Mouse (Mus musculus) intestine, embryonic 15.5 days (tissue): Measurements from ENCODE around the gene Leng9. TPM values are rescaled to one million over a fixed set of nuclear protein-coding genes. Genes with fewer than 3 reads are reported as not detected.

Experiments
- ATAC-seq: fragments of 200-750 bp; cut with Nextera tagmentation; 2 replicates; pipeline ENCODE4 v1.8.0; 2017; ENCODE audit warnings: moderate TSS enrichment, moderate library complexity
- H3K27ac ChIP-seq: fragments of 300-500 bp; sonication (generic); 2 replicates; pipeline ENCODE4 v1.5.1; 2015; ENCODE audit warnings: mild to moderate bottlenecking, inconsistent platforms
- H3K27me3 ChIP-seq: fragments of 300-500 bp; sonication (generic); replicated peaks from 2 replicates; pipeline ENCODE4 v1.6.1; 2015; ENCODE audit warnings: inconsistent platforms
- H3K36me3 ChIP-seq: fragments of 300-500 bp; sonication (generic); 2 replicates; pipeline ENCODE4 v1.6.1; 2015; ENCODE audit warnings: inconsistent platforms
- H3K4me1 ChIP-seq: fragments of 300-500 bp; sonication (generic); replicated peaks from 2 replicates; pipeline ENCODE4 v1.6.1; 2015; ENCODE audit warnings: inconsistent platforms
- H3K4me2 ChIP-seq: fragments of 300-500 bp; sonication (generic); replicated peaks from 2 replicates; pipeline ENCODE4 v1.6.1; 2015; ENCODE audit warnings: mild to moderate bottlenecking, inconsistent platforms
- H3K4me3 ChIP-seq: fragments of 300-500 bp; sonication (generic); replicated peaks from 2 replicates; pipeline ENCODE4 v1.5.1; 2015; ENCODE audit warnings: inconsistent platforms
- H3K9ac ChIP-seq: fragments of 300-500 bp; sonication (generic); 2 replicates; pipeline ENCODE4 v1.6.1; 2015; ENCODE audit warnings: inconsistent platforms
- H3K9me3 ChIP-seq: fragments of 300-500 bp; sonication (generic); 2 replicates; pipeline ENCODE4 v1.6.1; 2016; ENCODE audit warnings: inconsistent platforms
- WGBS: fragments of 180-500 bp; shearing (Covaris S2); methylation state at CpG from one replicate; pipeline ENCODE4 v1.1.7; 2015; 5-methylcytosine and 5-hydroxymethylcytosine counted together
- polyA plus RNA-seq: library from polyadenylated mRNA; unstranded; fragments of >200 nt; fragmentation: Nextera tagmentation; extraction: Ambion mirVana; gene quantifications from 2 replicates; pipeline ENCODE4 v1.2.1, GENCODE M21; 2015

Leng9 gene
- polyA plus RNA-seq, 1 experiment from 2014 or later = 4.5 TPM

DNA sequence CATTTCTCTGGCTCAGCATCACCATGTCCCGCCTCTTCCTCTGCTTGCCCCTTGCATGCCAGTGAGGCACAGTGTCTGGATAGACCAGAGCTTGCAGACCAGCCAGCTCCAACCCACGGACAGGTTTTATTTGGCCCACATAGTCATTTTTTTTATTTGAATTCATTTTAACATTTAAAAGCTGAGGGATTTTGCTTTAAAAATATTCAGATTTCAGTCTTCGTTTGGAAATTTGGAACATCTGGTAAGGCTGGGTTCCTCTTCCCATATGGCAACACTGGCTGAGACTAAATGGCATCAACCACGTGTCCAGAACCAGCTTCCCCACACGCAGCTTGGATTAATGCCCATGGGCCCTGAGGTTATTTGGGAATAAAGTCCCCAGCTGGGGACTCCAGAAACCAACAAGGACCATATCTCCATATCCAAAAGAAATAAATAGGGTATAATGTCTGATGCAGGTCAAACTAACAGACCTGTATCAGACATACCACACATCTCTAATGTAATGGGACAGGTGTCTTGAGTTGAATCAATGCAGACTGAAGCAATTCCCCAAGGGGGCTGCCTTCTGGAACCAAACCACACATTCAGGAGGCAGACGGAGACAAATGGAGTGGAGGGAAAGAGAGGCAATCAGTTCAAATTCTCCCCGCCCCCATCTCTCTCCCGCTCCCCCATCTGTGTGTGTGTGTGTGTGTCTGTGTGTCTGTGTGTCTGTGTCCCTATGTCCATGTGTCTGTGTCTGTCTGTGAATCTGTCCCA, 32.9 kb downstream of the Leng9 start:
- Histone ChIP-seq H3K36me3 (no peaks in the 10 kb centered on the region), H3K4me1 (peaks cover 4% of the 10 kb centered on the region), H3K27ac (no peak overlapping the region), H3K4me2 (no peak overlapping the region), H3K9ac (no peak overlapping the region), H3K4me3 (no peak overlapping the region), H3K27me3 (peaks cover 18% of the 10 kb centered on the region), H3K9me3 (no peaks in the 10 kb centered on the region)
- 71% methylated on average over 8 of the region's 8 CpGs for WGBS
- no peak for ATAC-seq

DNA sequence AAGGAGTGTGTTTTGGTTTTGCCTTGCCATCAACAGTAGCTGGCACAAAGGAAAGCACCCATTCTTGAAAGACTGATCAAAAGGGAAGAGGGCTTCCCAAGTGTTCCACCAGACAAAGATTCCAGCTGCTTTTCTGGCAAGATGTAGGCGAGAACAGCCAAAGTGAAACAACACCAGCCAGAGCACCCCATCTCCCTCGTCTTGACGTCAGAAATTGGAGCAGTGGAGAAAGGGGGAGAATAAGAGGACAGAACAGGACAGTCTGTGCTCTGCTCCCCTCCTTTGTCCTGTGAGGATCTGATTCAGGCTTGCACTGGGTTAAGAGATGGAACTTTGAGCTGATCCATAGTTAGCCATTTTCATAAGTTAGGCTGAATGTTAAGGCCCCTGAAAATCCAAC, 38.4 kb downstream of the Leng9 start:
- no peak for ATAC-seq
- 54% methylated on average over 3 of the region's 3 CpGs for WGBS

DNA sequence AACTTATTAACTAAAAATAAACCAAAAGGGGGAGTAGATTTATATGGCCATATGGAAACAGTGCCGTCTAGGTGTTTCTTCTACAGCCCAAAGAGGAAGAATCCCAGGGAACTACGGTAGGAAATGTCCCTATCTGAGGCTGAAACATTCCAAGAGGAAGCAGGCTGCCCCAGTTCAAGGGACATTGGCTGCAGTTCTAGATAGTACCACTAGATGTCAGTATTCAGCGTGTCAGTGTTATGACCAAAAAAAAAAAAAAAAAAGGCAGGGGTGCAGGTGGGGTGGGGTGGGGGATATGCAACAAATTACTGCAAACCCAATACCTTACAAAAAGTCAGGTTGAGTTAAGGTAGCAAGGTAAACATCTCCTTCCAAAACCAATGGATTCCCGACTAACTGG, 46.8 kb downstream of the Leng9 start:
- no peaks in the 10 kb centered on the region for H3K27me3 ChIP-seq

More for the DNA sequence above, 38.4 kb downstream of the Leng9 start:
- H3K36me3 ChIP-seq = no peaks in the 10 kb centered on the region
- H3K27ac ChIP-seq = no peak overlapping the region
- H3K4me1 ChIP-seq = no peaks in the 10 kb centered on the region
- no peak overlapping the region for H3K9ac ChIP-seq
- no peaks in the 10 kb centered on the region; the same call in 1 of the 2 replicates for H3K27me3 ChIP-seq
- no peaks in the 10 kb centered on the region for H3K9me3 ChIP-seq
- H3K4me2 ChIP-seq = no peak overlapping the region
- no peak overlapping the region for H3K4me3 ChIP-seq

DNA sequence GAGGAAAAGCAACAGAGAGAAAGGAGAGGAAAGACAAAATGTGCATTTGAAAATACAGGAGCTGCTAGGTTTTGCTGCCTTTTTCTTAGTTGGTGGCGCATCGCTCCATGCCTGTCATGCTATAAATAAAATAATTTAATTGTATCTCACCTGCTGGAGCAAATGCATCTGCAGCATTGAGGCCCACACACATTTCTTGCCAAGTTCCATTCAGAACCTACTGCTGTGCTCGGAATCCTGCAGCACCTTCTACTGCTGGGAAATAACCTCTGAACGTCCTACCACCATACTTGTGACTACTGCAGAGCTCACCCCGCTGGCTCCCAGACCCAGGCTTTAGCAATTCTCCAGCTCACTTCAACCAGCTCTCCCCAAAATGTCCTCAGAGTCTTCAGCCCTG, 49.0 kb downstream of the Leng9 start:
- H3K4me1 ChIP-seq = no peaks in the 10 kb centered on the region
- no peak for ATAC-seq
- no peak overlapping the region for H3K4me2 ChIP-seq
- H3K9me3 ChIP-seq = no peaks in the 10 kb centered on the region
- H3K27ac ChIP-seq = no peak overlapping the region
- no peaks in the 10 kb centered on the region for H3K36me3 ChIP-seq
- no peaks in the 10 kb centered on the region for H3K27me3 ChIP-seq
- H3K9ac ChIP-seq = no peak overlapping the region
- H3K4me3 ChIP-seq = no peak overlapping the region
- WGBS = 77% methylated on average over 5 of the region's 5 CpGs

More for the DNA sequence above, 46.8 kb downstream of the Leng9 start:
- Histone ChIP-seq H3K9ac (no peak overlapping the region), H3K27ac (no peak overlapping the region), H3K4me1 (no peaks in the 10 kb centered on the region), H3K9me3 (no peaks in the 10 kb centered on the region), H3K4me2 (no peak overlapping the region), H3K4me3 (no peak overlapping the region), H3K36me3 (no peaks in the 10 kb centered on the region)
- 13% methylated on average over 4 of the region's 4 CpGs for WGBS
- no peak for ATAC-seq

DNA sequence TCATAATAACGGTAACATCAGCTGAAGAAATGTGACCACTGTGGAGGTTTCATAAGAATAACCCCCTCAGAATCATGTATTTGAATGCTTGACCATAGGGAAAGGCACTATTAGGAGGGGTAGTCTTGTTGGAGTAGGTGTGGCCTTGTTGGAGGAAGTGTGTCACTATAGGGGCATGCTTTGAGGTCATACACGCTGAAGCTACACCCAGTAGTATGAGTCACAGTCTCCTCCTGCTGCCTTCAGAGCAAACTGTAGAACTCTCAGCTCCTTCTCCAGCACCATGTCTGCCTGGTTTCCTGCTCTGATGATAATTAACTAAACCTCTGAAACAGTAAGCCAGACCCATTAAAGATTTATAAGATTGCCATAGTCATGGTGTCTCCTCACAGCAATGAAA, 51.3 kb downstream of the Leng9 start:
- no peak for ATAC-seq
- Histone ChIP-seq H3K9me3 (no peaks in the 10 kb centered on the region), H3K4me2 (no peak overlapping the region), H3K27ac (no peak overlapping the region), H3K4me1 (no peaks in the 10 kb centered on the region), H3K27me3 (no peaks in the 10 kb centered on the region), H3K9ac (no peak overlapping the region), H3K36me3 (no peaks in the 10 kb centered on the region), H3K4me3 (no peak overlapping the region)
- WGBS = 67% methylated on average over 2 of the region's 2 CpGs

DNA sequence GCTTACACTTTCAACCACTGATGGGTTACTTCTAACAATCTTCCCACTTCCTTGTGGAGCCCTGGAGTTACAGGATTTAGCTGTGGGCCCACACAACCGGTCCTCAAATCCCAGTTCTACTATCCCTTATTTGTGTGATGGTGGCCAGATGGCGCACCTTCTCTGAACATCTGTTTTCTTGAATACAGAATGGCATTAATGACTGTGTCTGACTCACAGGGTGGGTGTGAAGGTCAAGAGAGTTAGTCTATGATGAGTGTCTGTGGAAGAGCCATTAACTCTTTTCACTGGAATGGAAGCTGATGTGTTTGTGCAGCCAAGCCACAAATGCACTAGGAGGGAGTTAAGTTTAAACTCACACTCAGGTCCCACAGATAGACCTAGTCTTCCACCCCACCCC, 51.9 kb downstream of the Leng9 start:
- H3K9me3 ChIP-seq = no peaks in the 10 kb centered on the region
- no peaks in the 10 kb centered on the region for H3K36me3 ChIP-seq
- 78% methylated on average over 2 of the region's 2 CpGs for WGBS
- H3K27me3 ChIP-seq = no peaks in the 10 kb centered on the region
- ATAC-seq = no peak
- no peak overlapping the region for H3K4me3 ChIP-seq
- no peak overlapping the region for H3K4me2 ChIP-seq
- H3K27ac ChIP-seq = no peak overlapping the region
- no peak overlapping the region for H3K9ac ChIP-seq
- H3K4me1 ChIP-seq = no peaks in the 10 kb centered on the region

Other genes starting within 250 kb of the Leng9 start
- gene Lilra6, start 234.9 kb downstream of the Leng9 start, polyA plus RNA-seq = 0.21 and 0.38 TPM in 2 replicates
- gene Lair1, start 87.2 kb downstream of the Leng9 start, polyA plus RNA-seq = 2.7 and 2.9 TPM in 2 replicates
- 7.1 and 9.7 TPM in 2 replicates for gene Ttyh1, start 31.0 kb downstream of the Leng9 start, polyA plus RNA-seq
- gene Leng8, start 13.3 kb downstream of the Leng9 start, polyA plus RNA-seq = 46.3 and 49.2 TPM in 2 replicates
- 66.3 and 68.6 TPM in 2 replicates for gene Cdc42ep5, start 14.5 kb upstream of the Leng9 start, polyA plus RNA-seq
- 0.19 and 0.28 TPM in 2 replicates for gene Lilra5, start 87.4 kb upstream of the Leng9 start, polyA plus RNA-seq
- gene Ncr1, start 187.3 kb upstream of the Leng9 start, polyA plus RNA-seq = 0.13 TPM in 1 of 2 replicates, not detected in the other
- gene Gp6, start 247.4 kb upstream of the Leng9 start, polyA plus RNA-seq = 0.08 and 0.19 TPM in 2 replicates